Mouse (Mus musculus) olfactory bulb, adult 2 months (tissue): Measurements from ENCODE around the gene Mtmr12.

Source experiments
- CTCF ChIP-seq: fragments of 200-500 bp; IDR thresholded peaks from 2 replicates; pipeline ENCODE4 v1.5.1; 2012; ENCODE audit warnings: low read depth, mild to moderate bottlenecking, low read length, moderate library complexity; ENCODE audit not compliant: insufficient read depth
- POLR2A ChIP-seq: fragments of 200-500 bp; IDR thresholded peaks from 2 replicates; pipeline ENCODE4 v1.6.1; 2012; ENCODE audit warnings: mild to moderate bottlenecking, low read depth, low read length, moderate library complexity; ENCODE audit not compliant: insufficient read depth

GRCm38 (mm10) chr15:12298231-12298737, 93.5 kb downstream of the Mtmr12 start:
- TF ChIP-seq CTCF = no peak
- TF ChIP-seq POLR2A = no peak
